Mouse (Mus musculus) spleen, postnatal 36 days (tissue): ENCODE measurements around the gene Zfp11.
"Not testable (repeated sequence)": the region's sequence is repeated elsewhere in the genome, so short reads cannot be mapped to it uniquely, and the experiment has no call there.

ENCODE experiments used
- DNase-seq, 2 experiments: peaks; one replicate each; pipeline ENCODE4 v3.0.0; 2022; ENCODE audit warnings: low spot score in 2 of 2, mixed read lengths in 1 of 2

Zfp11 gene

GRCm38 (mm10) chr5:129670036-129670458 is at the start of gene Zfp11:
Gene Zfp11, minus strand, starts transcription at chr5:129670099.
- DNase-seq = peak; percentile 30 to 55

GRCm38 (mm10) chr5:129717016-129717415 is 47.1 kb upstream of the Zfp11 start:
- no peak for DNase-seq

- peak; percentile 91 to 94 for DNase-seq
Observed at GRCm38 (mm10) chr5:129715326-129715861, 45.5 kb upstream of the Zfp11 start, which contains the start of gene Mrps17. Gene Mrps17, plus strand, starts transcription at chr5:129715497.

GRCm38 (mm10) chr5:129708412-129708811 is 38.5 kb upstream of the Zfp11 start, which contains the start of gene Sept14:
Gene Sept14, minus strand, starts transcription at chr5:129708512.
- no peak for DNase-seq

- DNase-seq = no peak
Observed at GRCm38 (mm10) chr5:129703368-129703767, 33.5 kb upstream of the Zfp11 start.

GRCm38 (mm10) chr5:129701706-129702105 is 31.8 kb upstream of the Zfp11 start:
- DNase-seq = no peak

- DNase-seq = no peak
Observed at GRCm38 (mm10) chr5:129700506-129700905, 30.6 kb upstream of the Zfp11 start.

GRCm38 (mm10) chr5:129690528-129690927 is 20.6 kb upstream of the Zfp11 start:
- no peak for DNase-seq

- DNase-seq = no peak
Observed at GRCm38 (mm10) chr5:129687621-129688020, 17.7 kb upstream of the Zfp11 start.

- DNase-seq = not testable (repeated sequence)
Observed at GRCm38 (mm10) chr5:129685141-129685540, 15.2 kb upstream of the Zfp11 start.

- no peak for DNase-seq
Observed at GRCm38 (mm10) chr5:129669453-129670035, 355 bp downstream of the Zfp11 start.

GRCm38 (mm10) chr5:129667851-129668250 is 2.0 kb downstream of the Zfp11 start:
- no peak for DNase-seq

- DNase-seq = no peak
Observed at GRCm38 (mm10) chr5:129666271-129666909, 3.5 kb downstream of the Zfp11 start.

- DNase-seq = no peak
Observed at GRCm38 (mm10) chr5:129664090-129664489, 5.8 kb downstream of the Zfp11 start.

- DNase-seq = no peak
Observed at GRCm38 (mm10) chr5:129657931-129658330, 12.0 kb downstream of the Zfp11 start.

- DNase-seq = no peak
Observed at GRCm38 (mm10) chr5:129657016-129657415, 12.9 kb downstream of the Zfp11 start.

- no peak for DNase-seq
Observed at GRCm38 (mm10) chr5:129650858-129651257, 19.0 kb downstream of the Zfp11 start.

GRCm38 (mm10) chr5:129632270-129633250 is 37.3 kb downstream of the Zfp11 start:
- not testable (repeated sequence) for DNase-seq

- DNase-seq = not testable (repeated sequence)
Observed at GRCm38 (mm10) chr5:129626586-129626985, 43.3 kb downstream of the Zfp11 start.

GRCm38 (mm10) chr5:129626099-129626498 is 43.8 kb downstream of the Zfp11 start:
- DNase-seq = no peak

- no peak for DNase-seq
Observed at GRCm38 (mm10) chr5:129621361-129621760, 48.5 kb downstream of the Zfp11 start.

GRCm38 (mm10) chr5:129620600-129620999 is 49.3 kb downstream of the Zfp11 start:
- DNase-seq = not testable (repeated sequence)
